Mouse (Mus musculus) kidney, adult 2 months (tissue): ENCODE measurements around the gene Prnd.

Source experiments
- CTCF ChIP-seq: fragments of 200-500 bp; conservative IDR thresholded peaks from 2 replicates; pipeline ENCODE4 v1.5.1; 2011; ENCODE audit warnings: low read depth, mild to moderate bottlenecking, control low read depth, low read length, moderate library complexity, mixed read lengths; ENCODE audit not compliant: insufficient read depth, insufficient read length
- POLR2A ChIP-seq: fragments of 200-500 bp; IDR thresholded peaks from one replicate; pipeline ENCODE4 v1.6.1; 2011; ENCODE audit warnings: low read depth, low read length, control low read depth

DNA sequence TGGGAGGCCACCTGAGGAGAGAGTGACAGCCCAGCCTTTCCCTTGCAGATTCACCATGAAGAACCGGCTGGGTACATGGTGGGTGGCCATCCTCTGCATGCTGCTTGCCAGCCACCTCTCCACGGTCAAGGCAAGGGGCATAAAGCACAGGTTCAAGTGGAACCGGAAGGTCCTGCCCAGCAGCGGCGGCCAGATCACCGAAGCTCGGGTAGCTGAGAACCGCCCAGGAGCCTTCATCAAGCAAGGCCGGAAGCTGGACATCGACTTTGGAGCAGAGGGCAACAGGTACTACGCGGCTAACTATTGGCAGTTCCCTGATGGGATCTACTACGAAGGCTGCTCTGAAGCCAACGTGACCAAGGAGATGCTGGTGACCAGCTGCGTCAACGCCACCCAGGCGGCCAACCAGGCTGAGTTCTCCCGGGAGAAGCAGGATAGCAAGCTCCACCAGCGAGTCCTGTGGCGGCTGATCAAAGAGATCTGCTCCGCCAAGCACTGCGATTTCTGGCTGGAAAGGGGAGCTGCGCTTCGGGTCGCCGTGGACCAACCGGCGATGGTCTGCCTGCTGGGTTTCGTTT is 2.4 kb downstream of the Prnd start:
- no peak for TF ChIP-seq CTCF
- no peak for TF ChIP-seq POLR2A
